Mouse (Mus musculus) G1E (cell line): ENCODE data around the gene Cox7a2l.

Source experiments
- CTCF ChIP-seq: IDR thresholded peaks from 2 replicates; pipeline ENCODE4 v1.5.1; 2012; ENCODE audit warnings: low read depth, low read length, inconsistent platforms, mixed read lengths
- TAL1 ChIP-seq: conservative IDR thresholded peaks from 2 replicates; pipeline ENCODE4 v1.6.1; 2012; ENCODE audit warnings: low read depth, low read length, inconsistent platforms, mixed read lengths

- no peak for TF ChIP-seq CTCF
- no peak for TF ChIP-seq TAL1
Measured at GRCm38 (mm10) chr17:83533150-83533549, 16.0 kb upstream of the Cox7a2l start.
